Mouse (Mus musculus) testis, adult 2 months (tissue): ENCODE results near the gene Tenm3.

Experiments
- CTCF ChIP-seq: fragments of 200-500 bp; IDR thresholded peaks from 2 replicates; pipeline ENCODE4 v1.5.1; 2012; ENCODE audit warnings: low read depth, mild to moderate bottlenecking, inconsistent platforms, low read length, moderate library complexity; ENCODE audit not compliant: control insufficient read depth, insufficient read depth, insufficient replicate concordance
- POLR2A ChIP-seq: fragments of 200-500 bp; IDR thresholded peaks from 2 replicates; pipeline ENCODE4 v1.6.1; 2012; ENCODE audit warnings: low read depth, mild to moderate bottlenecking, inconsistent platforms, low read length, moderate library complexity; ENCODE audit not compliant: control insufficient read depth

- no peak for TF ChIP-seq POLR2A
- TF ChIP-seq CTCF: no peak
Measured at GRCm38 (mm10) chr8:48490635-48491165, 353.1 kb downstream of the Tenm3 start.
